Mouse (Mus musculus): ENCODE measurements around the gene Gm5485. TPM values are rescaled to one million over a fixed set of nuclear protein-coding genes. Genes with fewer than 3 reads are reported as not detected.

Gm5485 gene
- polyA plus RNA-seq, 1 experiment from 2014 or later = 0.58 TPM

- Histone ChIP-seq H3K27me3 (ENCODE audit: control insufficient read depth, insufficient read depth, low read length) (no peaks in the 10 kb centered on the region), H3K36me3 (ENCODE audit: control insufficient read depth, insufficient read depth, low read length) (no peaks in the 10 kb centered on the region), H3K9ac (ENCODE audit: low read length) (no peak within 1 kb of the TSS), H3K4me2 (replicated peaks; ENCODE audit: low read depth) (no peak within 1 kb of the TSS), H3K4me3 (ENCODE audit: low read depth, low read length) (no peak within 1 kb of the TSS), H3K4me1 (replicated peaks; ENCODE audit: control insufficient read depth, insufficient read depth) (no peaks in the 10 kb centered on the region), H3K27ac (replicated peaks) (no peak within 1 kb of the TSS), H3K9me3 (ENCODE audit: control insufficient read depth, low read length) (no peaks in the 10 kb centered on the region)
- TF ChIP-seq CTCF (IDR thresholded peaks at IDR 0.05; ENCODE audit: low read depth) (peak; percentile 36), EP300 (optimal IDR thresholded peaks at IDR 0.05) (no peak)
- 91% methylated on average over 15 of the region's 15 CpGs for WGBS
- ATAC-seq (ENCODE audit: low FRiP score, low TSS enrichment) (no peak), DNase-seq (ENCODE audit: low spot score) (no peak)
Observed at GRCm38 (mm10) chr16:48431027-48431426, 18.8 kb upstream of the Gm5485 start, which contains the start of gene Morc1. Morc1 (plus strand) TSS chr16:48431237.

DNA sequence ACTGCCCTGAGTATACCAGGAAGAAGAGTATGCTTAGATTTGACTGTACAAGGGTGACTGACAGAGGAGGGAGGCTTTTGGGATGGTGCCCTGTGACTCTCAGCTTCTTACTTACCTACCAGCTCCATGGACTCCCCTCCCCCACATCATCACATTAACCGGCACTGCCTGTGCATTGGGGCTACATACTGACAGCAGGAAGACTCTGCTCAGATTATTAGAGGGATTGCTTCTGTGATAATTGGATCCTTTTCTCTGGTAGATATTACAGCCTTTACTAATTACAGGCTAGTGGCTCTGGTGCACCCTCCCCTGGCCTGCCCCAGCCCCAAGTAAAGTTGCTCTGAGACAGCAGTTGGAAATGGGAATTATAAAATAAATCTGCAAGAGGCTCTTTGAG is 17.2 kb upstream of the Gm5485 start:
- TF ChIP-seq EP300 (optimal IDR thresholded peaks at IDR 0.05) = no peak
- TF ChIP-seq CTCF (IDR thresholded peaks at IDR 0.05; ENCODE audit: low read depth) = no peak
- no peak overlapping the region for H3K27ac ChIP-seq (replicated peaks)
- 75% methylated on average over 1 of the region's 1 CpGs for WGBS
- no peaks in the 10 kb centered on the region for H3K9me3 ChIP-seq (ENCODE audit: control insufficient read depth, low read length)
- no peak overlapping the region for H3K4me2 ChIP-seq (replicated peaks; ENCODE audit: low read depth)
- no peak for ATAC-seq (ENCODE audit: low FRiP score, low TSS enrichment)
- H3K36me3 ChIP-seq (ENCODE audit: control insufficient read depth, insufficient read depth, low read length) = no peaks in the 10 kb centered on the region
- no peak for DNase-seq (ENCODE audit: low spot score)
- no peak overlapping the region for H3K9ac ChIP-seq (ENCODE audit: low read length)
- no peaks in the 10 kb centered on the region for H3K27me3 ChIP-seq (ENCODE audit: control insufficient read depth, insufficient read depth, low read length)
- no peak overlapping the region for H3K4me3 ChIP-seq (ENCODE audit: low read depth, low read length)
- no peaks in the 10 kb centered on the region for H3K4me1 ChIP-seq (replicated peaks; ENCODE audit: control insufficient read depth, insufficient read depth)

DNA sequence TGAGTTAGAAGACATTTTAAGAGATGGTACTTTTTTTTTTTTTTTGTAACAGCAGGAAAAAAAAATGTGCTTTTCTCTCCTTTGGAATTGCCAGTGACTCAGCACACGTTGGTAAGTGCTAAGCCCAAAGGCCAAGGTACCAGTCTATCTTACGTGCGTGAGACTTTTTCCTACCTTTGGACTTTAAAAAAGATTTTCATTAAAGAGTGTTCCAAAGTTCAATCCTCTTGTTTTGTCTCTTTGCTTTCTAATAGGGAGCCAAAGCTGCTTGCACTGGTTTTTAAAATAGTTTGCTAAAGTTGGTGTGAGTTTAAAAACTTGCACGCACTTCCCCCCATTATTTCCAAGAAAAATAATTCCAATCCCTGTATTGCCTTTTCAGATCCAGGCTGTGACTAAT is 11.9 kb upstream of the Gm5485 start:
- Histone ChIP-seq H3K4me1 (replicated peaks; ENCODE audit: control insufficient read depth, insufficient read depth) (no peaks in the 10 kb centered on the region), H3K9ac (ENCODE audit: low read length) (no peak overlapping the region), H3K4me3 (ENCODE audit: low read depth, low read length) (no peak overlapping the region), H3K36me3 (ENCODE audit: control insufficient read depth, insufficient read depth, low read length) (no peaks in the 10 kb centered on the region), H3K27me3 (ENCODE audit: control insufficient read depth, insufficient read depth, low read length) (no peaks in the 10 kb centered on the region), H3K27ac (replicated peaks) (no peak overlapping the region), H3K4me2 (replicated peaks; ENCODE audit: low read depth) (no peak overlapping the region), H3K9me3 (ENCODE audit: control insufficient read depth, low read length) (no peaks in the 10 kb centered on the region)
- ATAC-seq (ENCODE audit: low FRiP score, low TSS enrichment) (no peak), DNase-seq (ENCODE audit: low spot score) (no peak)
- WGBS = 83% methylated on average over 4 of the region's 4 CpGs
- TF ChIP-seq EP300 (optimal IDR thresholded peaks at IDR 0.05) (no peak), CTCF (IDR thresholded peaks at IDR 0.05; ENCODE audit: low read depth) (no peak)

- no peak overlapping the region for H3K4me3 ChIP-seq (ENCODE audit: low read depth, low read length)
- no peaks in the 10 kb centered on the region for H3K9me3 ChIP-seq (ENCODE audit: control insufficient read depth, low read length)
- no peaks in the 10 kb centered on the region for H3K27me3 ChIP-seq (ENCODE audit: control insufficient read depth, insufficient read depth, low read length)
- WGBS = 46% methylated on average over 2 of the region's 2 CpGs
- no peak for DNase-seq (ENCODE audit: low spot score)
- no peak overlapping the region for H3K27ac ChIP-seq (replicated peaks)
- no peak for ATAC-seq (ENCODE audit: low FRiP score, low TSS enrichment)
- no peak overlapping the region for H3K9ac ChIP-seq (ENCODE audit: low read length)
- H3K4me2 ChIP-seq (replicated peaks; ENCODE audit: low read depth) = no peak overlapping the region
- no peaks in the 10 kb centered on the region for H3K4me1 ChIP-seq (replicated peaks; ENCODE audit: control insufficient read depth, insufficient read depth)
- TF ChIP-seq EP300 (optimal IDR thresholded peaks at IDR 0.05) (no peak), CTCF (IDR thresholded peaks at IDR 0.05; ENCODE audit: low read depth) (no peak)
- no peaks in the 10 kb centered on the region for H3K36me3 ChIP-seq (ENCODE audit: control insufficient read depth, insufficient read depth, low read length)
Observed at GRCm38 (mm10) chr16:48422501-48422900, 10.3 kb upstream of the Gm5485 start.

GRCm38 (mm10) chr16:48419035-48419434 is 6.8 kb upstream of the Gm5485 start:
- Histone ChIP-seq H3K27ac (replicated peaks) (no peak overlapping the region), H3K4me2 (replicated peaks; ENCODE audit: low read depth) (no peak overlapping the region), H3K9me3 (ENCODE audit: control insufficient read depth, low read length) (no peaks in the 10 kb centered on the region), H3K4me1 (replicated peaks; ENCODE audit: control insufficient read depth, insufficient read depth) (no peaks in the 10 kb centered on the region), H3K36me3 (ENCODE audit: control insufficient read depth, insufficient read depth, low read length) (no peaks in the 10 kb centered on the region), H3K9ac (ENCODE audit: low read length) (no peak overlapping the region), H3K27me3 (ENCODE audit: control insufficient read depth, insufficient read depth, low read length) (no peaks in the 10 kb centered on the region), H3K4me3 (ENCODE audit: low read depth, low read length) (no peak overlapping the region)
- ATAC-seq (ENCODE audit: low FRiP score, low TSS enrichment) = no peak
- no peak for DNase-seq (ENCODE audit: low spot score)
- no peak for TF ChIP-seq CTCF (IDR thresholded peaks at IDR 0.05; ENCODE audit: low read depth)
- WGBS = 68% methylated on average over 2 of the region's 2 CpGs

DNA sequence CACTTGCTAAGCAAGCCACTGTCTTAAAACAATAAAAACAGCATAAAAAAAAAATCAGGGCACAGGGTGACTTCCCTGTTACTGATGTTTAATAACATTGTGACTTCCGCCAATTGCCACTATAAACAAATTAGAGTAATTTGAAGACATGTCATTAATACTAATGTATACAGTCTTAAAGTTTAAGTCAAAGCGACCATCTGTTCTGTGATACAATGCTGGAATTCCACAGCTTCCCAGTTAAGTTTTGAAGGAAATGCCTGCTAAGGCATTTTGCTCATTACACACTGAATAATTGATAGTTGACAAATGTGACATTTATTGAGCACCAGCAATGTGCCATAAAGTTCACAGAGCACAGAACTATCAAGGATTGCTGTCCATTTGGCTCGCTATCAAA is 6.3 kb upstream of the Gm5485 start:
- no peaks in the 10 kb centered on the region for H3K9me3 ChIP-seq (ENCODE audit: control insufficient read depth, low read length)
- no peak overlapping the region for H3K4me2 ChIP-seq (replicated peaks; ENCODE audit: low read depth)
- H3K36me3 ChIP-seq (ENCODE audit: control insufficient read depth, insufficient read depth, low read length) = no peaks in the 10 kb centered on the region
- no peak overlapping the region for H3K4me3 ChIP-seq (ENCODE audit: low read depth, low read length)
- H3K9ac ChIP-seq (ENCODE audit: low read length) = no peak overlapping the region
- H3K27ac ChIP-seq (replicated peaks) = no peak overlapping the region
- ATAC-seq (ENCODE audit: low FRiP score, low TSS enrichment) = no peak
- WGBS = 46% methylated on average over 3 of the region's 3 CpGs
- no peaks in the 10 kb centered on the region for H3K4me1 ChIP-seq (replicated peaks; ENCODE audit: control insufficient read depth, insufficient read depth)
- H3K27me3 ChIP-seq (ENCODE audit: control insufficient read depth, insufficient read depth, low read length) = no peaks in the 10 kb centered on the region
- TF ChIP-seq EP300 (optimal IDR thresholded peaks at IDR 0.05) (no peak), CTCF (IDR thresholded peaks at IDR 0.05; ENCODE audit: low read depth) (no peak)
- no peak for DNase-seq (ENCODE audit: low spot score)
